Mouse (Mus musculus) yolk sac, embryonic 10.5 days (tissue): ENCODE data around the gene Stk40.

Experiments
- DNase-seq: peaks from one replicate; pipeline ENCODE4 v3.0.0-alpha.2; 2017; ENCODE audit warnings: low spot score

The Stk40 gene

GRCm38 (mm10) chr4:126120506-126120905, 16.7 kb downstream of the Stk40 start:
- no peak for DNase-seq

GRCm38 (mm10) chr4:126123309-126124040, 19.7 kb downstream of the Stk40 start:
- DNase-seq, result no peak

- peak; percentile 39 for DNase-seq
These were observed 26.7 kb downstream of the Stk40 start for GRCm38 (mm10) chr4:126130502-126130901.

GRCm38 (mm10) chr4:126131290-126132121, 27.7 kb downstream of the Stk40 start:
- no peak for DNase-seq

GRCm38 (mm10) chr4:126132636-126133264, 29.0 kb downstream of the Stk40 start:
- DNase-seq, result no peak

GRCm38 (mm10) chr4:126134236-126134635, 30.5 kb downstream of the Stk40 start:
- DNase-seq, result no peak

- no peak for DNase-seq
These were observed 30.9 kb downstream of the Stk40 start for GRCm38 (mm10) chr4:126134639-126135038.

GRCm38 (mm10) chr4:126137773-126138172, 34.0 kb downstream of the Stk40 start:
- DNase-seq, result no peak

- DNase-seq, result no peak
These were observed 37.3 kb downstream of the Stk40 start for GRCm38 (mm10) chr4:126141021-126141420.

GRCm38 (mm10) chr4:126145396-126145795, 41.6 kb downstream of the Stk40 start:
- DNase-seq, result no peak

GRCm38 (mm10) chr4:126146974-126147532, 43.3 kb downstream of the Stk40 start:
- DNase-seq, result no peak

GRCm38 (mm10) chr4:126147533-126148160, 43.9 kb downstream of the Stk40 start, which contains the start of gene Eva1b:
Gene Eva1b, plus strand, starts transcription at chr4:126147744.
- DNase-seq, result peak; percentile 97

GRCm38 (mm10) chr4:126148161-126148961, 44.6 kb downstream of the Stk40 start:
- DNase-seq, result peak; percentile 90

GRCm38 (mm10) chr4:126149041-126149676, 45.4 kb downstream of the Stk40 start:
- no peak for DNase-seq

- no peak for DNase-seq
These were observed 46.0 kb downstream of the Stk40 start for GRCm38 (mm10) chr4:126149798-126150197.

GRCm38 (mm10) chr4:126150297-126150948, 46.7 kb downstream of the Stk40 start:
- DNase-seq, result peak; percentile 88

- no peak for DNase-seq
These were observed 47.2 kb downstream of the Stk40 start for GRCm38 (mm10) chr4:126150949-126151320.

- DNase-seq, result no peak
These were observed 48.1 kb downstream of the Stk40 start for GRCm38 (mm10) chr4:126151701-126152440.

- DNase-seq, result no peak
These were observed 49.1 kb downstream of the Stk40 start for GRCm38 (mm10) chr4:126152864-126153263.
